In the genomic region with DNA sequence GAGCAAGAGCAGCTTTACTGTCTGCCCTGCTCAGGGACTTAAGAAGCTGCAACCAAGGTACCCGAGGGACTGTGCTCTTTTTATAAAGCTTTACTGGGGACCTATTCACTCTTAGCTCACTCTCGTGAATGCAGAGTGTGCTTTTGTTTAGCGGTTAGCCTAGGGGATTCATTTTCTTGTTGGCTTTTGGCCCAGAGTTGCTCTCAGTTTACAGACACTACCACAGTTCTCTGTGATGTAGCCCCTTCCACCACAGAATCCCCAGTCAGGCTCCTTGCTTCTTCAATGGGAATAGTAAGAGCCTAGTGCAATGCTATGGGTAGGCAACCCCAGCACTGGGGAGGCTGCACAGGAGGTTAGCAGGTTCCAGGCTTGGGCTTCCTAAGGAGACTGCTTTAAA, we compare ENCODE assay signal across 18 mouse cellular contexts.
A peak's percentile ranks its signal among the peaks of the same experiment; 100 is the strongest.
DNase-seq lines count a peak whose midpoint lies in the region; ATAC-seq and TF ChIP-seq lines count a peak whose summit lies in the region.
"Had no signal": no experiment of that assay in that cellular context is flagged by ENCODE, and none has a peak within 500 bp of the region (broad histone marks: within the 10 kb centered on the region; RNA-seq: fewer than 3 reads in every experiment).

No protein-coding gene starts in this region.

- H3K4me2 ChIP-seq in hindbrain, embryonic 13.5 days: no peak overlapping the region
- H3K4me2 ChIP-seq in forebrain, embryonic 14.5 days (ENCODE audit: low read length): no peak overlapping the region
- no peak overlapping the region for H3K4me2 ChIP-seq in hindbrain, postnatal 0 days (ENCODE audit: low read depth, low read length)
- H3K4me2 ChIP-seq in neural tube, embryonic 13.5 days: no peak overlapping the region
- H3K4me2 ChIP-seq: liver, embryonic 13.5 days; stomach, embryonic 15.5 days had no signal

- no peak overlapping the region for H3K9ac ChIP-seq in hindbrain, embryonic 13.5 days
- no peak overlapping the region for H3K9ac ChIP-seq in forebrain, embryonic 14.5 days (ENCODE audit: low read length)
- no peak overlapping the region for H3K9ac ChIP-seq in hindbrain, postnatal 0 days (replicated peaks; ENCODE audit: low read length)
- H3K9ac ChIP-seq in neural tube, embryonic 13.5 days: no peak overlapping the region
- H3K9ac ChIP-seq: liver, embryonic 13.5 days; stomach, embryonic 15.5 days had no signal

- H3K36me3 ChIP-seq in hindbrain, embryonic 13.5 days: no peaks in the 10 kb centered on the region
- H3K36me3 ChIP-seq in hindbrain, embryonic 10.5 days: no peaks in the 10 kb centered on the region
- no peaks in the 10 kb centered on the region for H3K36me3 ChIP-seq in forebrain, embryonic 14.5 days (ENCODE audit: control insufficient read depth, insufficient read depth, low read length)
- H3K36me3 ChIP-seq in hindbrain, postnatal 0 days (ENCODE audit: insufficient read depth, low read length): no peaks in the 10 kb centered on the region
- H3K36me3 ChIP-seq in neural tube, embryonic 13.5 days: no peaks in the 10 kb centered on the region
- H3K36me3 ChIP-seq: liver, embryonic 13.5 days; stomach, embryonic 15.5 days had no signal

- no peak overlapping the region for H3K4me3 ChIP-seq in hindbrain, embryonic 13.5 days
- H3K4me3 ChIP-seq in hindbrain, embryonic 10.5 days: no peak overlapping the region
- H3K4me3 ChIP-seq in forebrain, embryonic 14.5 days (ENCODE audit: low read depth, low read length): no peak overlapping the region
- no peak overlapping the region for H3K4me3 ChIP-seq in hindbrain, postnatal 0 days (ENCODE audit: low read length)
- no peak overlapping the region for H3K4me3 ChIP-seq in neural tube, embryonic 13.5 days
- H3K4me3 ChIP-seq: erythroblast, embryonic 14.5 days; left cerebral cortex, adult 2 months; liver, embryonic 13.5 days; myocyte; stomach, embryonic 15.5 days had no signal

- WGBS in hindbrain, embryonic 13.5 days: 28% methylated on average over 3 of the region's 3 CpGs
- 44% methylated on average over 3 of the region's 3 CpGs for WGBS in hindbrain, embryonic 10.5 days
- 3% methylated on average over 3 of the region's 3 CpGs for WGBS in forebrain, embryonic 14.5 days
- 13% methylated on average over 3 of the region's 3 CpGs for WGBS in hindbrain, postnatal 0 days
- 20% methylated on average over 3 of the region's 3 CpGs for WGBS in neural tube, embryonic 13.5 days

- no peak for DNase-seq in hindbrain, embryonic 10.5 days (ENCODE audit: low spot score)
- peak; percentile 83 for DNase-seq in forebrain, embryonic 14.5 days (ENCODE audit: low spot score)
- DNase-seq in hindbrain, postnatal 0 days (ENCODE audit: low spot score): peak; percentile 78
- no peak for DNase-seq in lung, postnatal 10 days
- DNase-seq in spleen, postnatal 14 days (ENCODE audit: low spot score in 2 of 2): no peak
- DNase-seq: cerebellum, adult 11 months; heart, postnatal 4 days; liver, embryonic 13.5 days; lung, postnatal 36 days; right cerebral cortex, postnatal 4 days; thymus, postnatal 14 days had no signal

- no peaks in the 10 kb centered on the region for H3K9me3 ChIP-seq in hindbrain, embryonic 13.5 days
- H3K9me3 ChIP-seq in hindbrain, embryonic 10.5 days: no peaks in the 10 kb centered on the region
- H3K9me3 ChIP-seq in forebrain, embryonic 14.5 days (replicated peaks; ENCODE audit: control insufficient read depth, low read length): no peaks in the 10 kb centered on the region
- no peaks in the 10 kb centered on the region for H3K9me3 ChIP-seq in hindbrain, postnatal 0 days (ENCODE audit: low read length)
- H3K9me3 ChIP-seq in neural tube, embryonic 13.5 days: no peaks in the 10 kb centered on the region
- H3K9me3 ChIP-seq: liver, embryonic 13.5 days; stomach, embryonic 15.5 days had no signal

- no peaks in the 10 kb centered on the region for H3K27me3 ChIP-seq in hindbrain, embryonic 13.5 days
- H3K27me3 ChIP-seq in hindbrain, embryonic 10.5 days (ENCODE audit: insufficient read depth, poor library complexity, severe bottlenecking): no peaks in the 10 kb centered on the region
- H3K27me3 ChIP-seq in forebrain, embryonic 14.5 days (replicated peaks; ENCODE audit: control insufficient read depth, insufficient read depth, low read length): no peaks in the 10 kb centered on the region
- H3K27me3 ChIP-seq in hindbrain, postnatal 0 days (ENCODE audit: insufficient read depth, low read length): no peaks in the 10 kb centered on the region
- H3K27me3 ChIP-seq in neural tube, embryonic 13.5 days: no peaks in the 10 kb centered on the region
- H3K27me3 ChIP-seq: liver, embryonic 13.5 days; stomach, embryonic 15.5 days had no signal

- peaks cover 9% of the 10 kb centered on the region for H3K4me1 ChIP-seq in hindbrain, embryonic 13.5 days (replicated peaks)
- 0 out of 2 replicates have a peak, but pooled peaks cover 3% of the 10 kb centered on the region for H3K4me1 ChIP-seq in hindbrain, embryonic 10.5 days (replicated peaks)
- peaks cover 5% of the 10 kb centered on the region for H3K4me1 ChIP-seq in forebrain, embryonic 14.5 days (ENCODE audit: control insufficient read depth, insufficient read depth, low read length)
- H3K4me1 ChIP-seq in hindbrain, postnatal 0 days (ENCODE audit: insufficient read depth, low read length): no peaks in the 10 kb centered on the region; the same call in 1 of the 2 replicates
- H3K4me1 ChIP-seq in neural tube, embryonic 13.5 days (replicated peaks): peaks cover 17% of the 10 kb centered on the region
- H3K4me1 ChIP-seq: liver, embryonic 13.5 days; stomach, embryonic 15.5 days had no signal

- TF ChIP-seq CTCF in hindbrain, postnatal 0 days (IDR thresholded peaks at IDR 0.05; ENCODE audit: low read depth): no peak

- peak overlapping the region; percentile 67; the same call in 1 of the 2 replicates for H3K27ac ChIP-seq in hindbrain, embryonic 13.5 days
- H3K27ac ChIP-seq in hindbrain, embryonic 10.5 days: no peak overlapping the region
- H3K27ac ChIP-seq in forebrain, embryonic 14.5 days (ENCODE audit: low read depth, low read length): no peak overlapping the region
- no peak overlapping the region; the same call in 1 of the 2 replicates for H3K27ac ChIP-seq in hindbrain, postnatal 0 days
- peak overlapping the region; percentile 38; the same call in 1 of the 2 replicates for H3K27ac ChIP-seq in neural tube, embryonic 13.5 days (replicated peaks)
- H3K27ac ChIP-seq: left cerebral cortex, adult 2 months; liver, embryonic 13.5 days; stomach, embryonic 15.5 days had no signal

- peak; percentile 68 for ATAC-seq in hindbrain, embryonic 13.5 days (ENCODE audit: low FRiP score)
- peak; percentile 69 for ATAC-seq in forebrain, embryonic 14.5 days
- ATAC-seq in hindbrain, postnatal 0 days: peak; percentile 59; the same call in 1 of the 2 replicates
- ATAC-seq in neural tube, embryonic 13.5 days (ENCODE audit: low read depth): peak; percentile 88
- ATAC-seq: activated CD4-positive, CD25-positive, alpha-beta regulatory T cell, adult 4 months had no signal

Comparison
In these comparisons a context has a peak if more than half of its experiments do, and no peak if none do; other contexts are left out.
1. H3K27ac ChIP-seq: peak in hindbrain, embryonic 13.5 days (single experiment) and neural tube, embryonic 13.5 days (single experiment); none in hindbrain, embryonic 10.5 days (single experiment), forebrain, embryonic 14.5 days (single experiment) and hindbrain, postnatal 0 days (single experiment).
2. DNase-seq: peak in forebrain, embryonic 14.5 days (single experiment) and hindbrain, postnatal 0 days (single experiment); none in hindbrain, embryonic 10.5 days (single experiment), lung, postnatal 10 days (single experiment) and spleen, postnatal 14 days (0 of 2).
3. Peak in every context shown above with its lines, with median percentiles within 50 percentile points of each other: ATAC-seq.